Mouse (Mus musculus) layer of hippocampus, adult 11-12 months (tissue): Measurements from ENCODE around the gene Krtap4-16.
"Not testable (repeated sequence)": the region's sequence is repeated elsewhere in the genome, so short reads cannot be mapped to it uniquely, and the experiment has no call there.

Source experiments
- DNase-seq: peaks from one replicate; pipeline ENCODE4 v3.0.0; 2022; ENCODE audit warnings: low spot score

The Krtap4-16 gene

DNA sequence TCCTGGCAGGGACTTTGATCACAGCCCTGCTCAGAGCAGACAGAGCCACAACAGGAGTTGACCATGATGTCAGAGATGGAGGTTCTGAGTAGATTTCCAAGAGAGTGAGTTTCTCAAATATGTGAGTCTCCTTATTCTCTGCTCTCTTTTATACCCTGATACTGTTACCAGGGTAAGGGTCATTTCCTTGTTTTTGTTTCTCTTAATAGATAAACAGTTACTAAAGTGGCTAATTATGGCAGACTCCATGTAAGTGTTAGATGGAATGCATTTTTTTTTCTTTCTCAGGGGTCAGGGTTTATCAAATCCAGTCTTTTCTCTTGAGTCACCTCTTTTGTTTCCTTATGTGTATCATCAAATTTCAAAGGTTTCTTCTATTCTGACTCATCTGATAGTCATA lies at the start of gene Krtap4-16:
Gene Krtap4-16 (minus strand): TSS at position 101 of the 400 bp plus-strand sequence.
- DNase-seq, result no peak

DNA sequence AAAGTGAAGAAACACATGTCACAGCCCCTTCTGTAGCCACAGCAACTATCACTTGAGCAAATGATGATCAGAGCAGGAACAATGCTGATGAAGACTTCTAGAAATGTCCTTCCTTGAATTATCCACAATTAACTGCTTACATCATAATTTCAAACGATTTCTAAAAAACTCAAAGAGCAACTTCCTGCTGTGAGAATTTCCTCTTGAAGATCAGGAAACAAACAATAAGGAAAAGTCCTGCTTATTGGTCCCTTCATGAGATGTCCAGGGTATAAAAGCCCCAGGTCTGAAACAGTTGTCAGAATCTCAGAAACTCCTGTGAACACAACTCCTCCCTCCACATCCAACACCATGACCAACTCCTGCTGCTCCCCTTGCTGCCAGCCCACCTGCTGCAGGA lies 27.5 kb upstream of the Krtap4-16 start, which contains the start of gene Gm11567:
Gene Gm11567 (plus strand): TSS at position 301 of the 400 bp plus-strand sequence.
- DNase-seq, result not testable (repeated sequence)

DNA sequence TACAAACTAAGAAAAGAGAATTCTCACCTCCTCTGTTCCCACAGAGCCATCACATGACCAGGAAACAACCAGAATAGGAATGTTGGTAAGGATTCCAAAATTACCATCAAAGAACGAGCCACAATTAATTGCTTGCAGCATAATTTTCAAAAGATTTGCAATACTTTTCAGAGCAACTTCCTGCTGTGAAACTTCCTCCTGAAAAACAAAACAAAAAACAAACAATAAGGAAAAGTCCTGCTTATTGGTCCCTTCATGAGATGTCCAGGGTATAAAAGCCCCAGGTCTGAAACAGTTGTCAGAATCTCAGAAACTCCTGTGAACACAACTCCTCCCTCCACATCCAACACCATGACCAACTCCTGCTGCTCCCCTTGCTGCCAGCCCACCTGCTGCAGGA lies 21.7 kb upstream of the Krtap4-16 start, which contains the start of gene Krtap9-1:
Gene Krtap9-1 (plus strand): TSS at position 301 of the 400 bp plus-strand sequence.
- not testable (repeated sequence) for DNase-seq

DNA sequence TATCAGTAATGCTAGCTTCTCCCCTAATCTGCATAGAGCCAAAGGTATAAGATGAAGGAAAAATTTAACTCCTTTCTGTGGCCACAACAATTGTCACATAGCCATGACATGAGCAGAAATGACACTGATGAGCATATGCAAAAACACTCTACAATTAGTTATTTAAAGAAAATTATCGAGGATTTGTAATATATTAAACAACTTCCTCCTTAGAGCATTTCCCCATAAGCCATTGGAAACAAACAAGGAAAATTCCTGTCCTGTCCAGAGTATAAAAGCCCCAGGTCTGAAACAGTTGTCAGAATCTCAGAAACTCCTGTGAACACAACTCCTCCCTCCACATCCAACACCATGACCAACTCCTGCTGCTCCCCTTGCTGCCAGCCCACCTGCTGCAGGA lies 12.8 kb upstream of the Krtap4-16 start, which contains the start of gene Gm11559:
Gene Gm11559 (plus strand): TSS at position 301 of the 400 bp plus-strand sequence.
- DNase-seq, result not testable (repeated sequence)

DNA sequence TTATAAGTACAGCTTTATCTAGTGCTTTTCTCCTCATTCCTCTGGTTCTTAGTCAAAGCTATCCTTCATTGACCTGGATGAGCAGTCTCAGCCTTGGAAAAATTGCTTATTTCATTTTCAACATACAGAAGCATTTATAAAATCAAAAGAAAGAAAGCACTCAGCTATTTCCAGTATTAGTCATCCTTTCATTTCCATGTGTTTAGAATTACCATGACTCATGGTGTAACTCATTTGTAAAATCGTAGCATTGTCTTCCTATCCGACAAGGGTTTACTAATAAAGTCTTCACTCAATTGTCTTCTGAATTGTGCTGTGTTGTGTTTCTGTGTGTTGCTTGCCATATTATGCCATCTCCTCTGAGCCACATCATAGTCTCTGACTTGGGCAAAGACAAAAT lies 7.4 kb upstream of the Krtap4-16 start:
- DNase-seq, result no peak

DNA sequence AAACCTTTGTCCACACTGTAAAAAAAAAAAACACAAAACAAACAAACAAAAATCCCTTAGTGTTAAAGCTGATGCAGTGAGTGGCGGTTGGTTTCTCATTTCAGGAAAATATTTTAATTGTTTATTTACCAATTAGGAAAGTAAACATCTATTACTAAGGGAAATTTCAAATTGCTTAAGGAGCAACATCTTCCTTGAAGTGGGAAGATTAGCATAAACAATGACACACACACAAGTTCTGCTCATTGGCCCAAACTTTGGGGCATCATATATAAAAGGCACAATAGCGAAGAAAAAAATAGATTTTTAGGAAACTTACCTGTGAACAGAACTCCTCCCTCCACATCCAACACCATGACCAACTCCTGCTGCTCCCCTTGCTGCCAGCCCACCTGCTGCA lies 6.2 kb upstream of the Krtap4-16 start, which contains the start of gene Gm11568:
Gene Gm11568 (plus strand): TSS at position 301 of the 400 bp plus-strand sequence.
- no peak for DNase-seq

DNA sequence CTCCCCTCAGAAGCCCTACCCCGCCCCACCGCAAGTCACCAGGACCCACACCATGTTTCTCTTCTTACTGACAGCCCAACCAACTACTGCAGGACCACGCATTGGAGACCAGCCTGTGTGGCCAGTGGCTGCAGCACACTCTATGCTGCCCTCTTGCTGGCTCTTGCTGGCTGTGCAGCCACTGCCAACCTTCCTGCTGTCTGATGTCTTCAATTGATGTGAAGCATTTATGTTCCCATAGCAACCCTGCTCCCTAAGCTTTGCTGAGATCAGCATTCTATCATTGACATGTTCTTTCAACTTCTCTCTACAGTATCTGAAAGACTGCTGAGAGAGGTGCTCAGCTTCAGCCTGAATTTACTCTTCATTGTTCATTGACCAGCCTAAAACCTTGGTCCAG lies 2.7 kb upstream of the Krtap4-16 start:
- no peak for DNase-seq

DNA sequence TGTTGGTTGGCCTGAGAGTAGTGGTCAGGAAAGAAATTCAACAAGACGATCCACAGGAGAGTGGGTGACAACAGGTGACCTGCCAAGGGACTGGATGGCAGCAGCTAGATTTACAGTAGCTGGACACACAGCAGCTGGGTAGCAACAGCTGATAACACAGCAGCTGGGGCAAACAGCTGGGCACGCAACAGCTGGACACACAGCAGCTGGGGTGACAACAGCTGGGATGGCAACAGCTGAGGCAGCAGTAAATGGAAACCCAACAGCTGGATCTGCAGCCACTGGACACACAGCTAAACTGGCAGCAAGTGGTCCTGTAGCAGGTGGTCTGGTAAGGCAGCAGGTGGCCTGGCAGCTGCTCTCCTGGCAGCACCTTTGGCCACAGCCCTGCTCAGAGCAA lies 4.7 kb downstream of the Krtap4-16 start:
- DNase-seq, result no peak

DNA sequence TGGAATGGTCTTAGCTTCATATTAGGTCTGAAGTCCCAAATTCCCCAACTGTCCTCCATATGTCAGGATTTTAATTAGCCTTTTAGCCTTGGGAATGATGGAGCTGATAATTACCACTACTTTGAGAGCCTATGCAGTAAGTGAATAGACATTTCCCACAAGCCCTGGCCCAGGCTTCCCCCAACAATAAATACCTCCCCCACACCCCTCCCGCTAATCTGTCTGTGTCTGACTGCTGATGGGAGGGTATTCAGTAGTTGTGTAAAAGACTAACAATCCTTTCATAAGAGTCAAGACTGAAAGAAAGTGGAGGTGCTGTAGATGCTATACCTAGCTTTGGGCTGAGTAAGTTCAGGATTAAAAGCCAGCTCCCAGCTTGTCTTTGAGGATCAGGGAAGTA lies 9.2 kb downstream of the Krtap4-16 start:
- no peak for DNase-seq

DNA sequence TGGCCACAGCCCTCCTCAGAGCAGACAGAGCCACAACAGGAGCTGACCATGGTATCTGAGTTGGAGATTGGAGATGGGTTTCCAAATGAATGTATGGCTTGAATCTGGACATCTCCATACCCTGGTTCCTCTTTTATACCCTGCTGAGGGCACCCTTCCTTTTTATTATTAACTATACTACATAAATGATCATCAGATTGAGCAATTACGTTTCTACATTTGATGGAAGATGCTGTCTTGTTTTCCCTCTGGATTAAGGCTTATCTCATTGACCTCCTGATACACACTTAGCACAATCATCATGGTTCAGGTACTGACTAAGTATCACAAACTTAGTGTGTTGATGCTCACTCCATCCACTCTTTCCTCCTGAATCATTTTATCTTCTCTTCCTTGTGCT lies 13.4 kb downstream of the Krtap4-16 start, which contains the start of gene 2300003K06Rik:
Gene 2300003K06Rik (minus strand): TSS at position 101 of the 400 bp plus-strand sequence.
- DNase-seq, result no peak

DNA sequence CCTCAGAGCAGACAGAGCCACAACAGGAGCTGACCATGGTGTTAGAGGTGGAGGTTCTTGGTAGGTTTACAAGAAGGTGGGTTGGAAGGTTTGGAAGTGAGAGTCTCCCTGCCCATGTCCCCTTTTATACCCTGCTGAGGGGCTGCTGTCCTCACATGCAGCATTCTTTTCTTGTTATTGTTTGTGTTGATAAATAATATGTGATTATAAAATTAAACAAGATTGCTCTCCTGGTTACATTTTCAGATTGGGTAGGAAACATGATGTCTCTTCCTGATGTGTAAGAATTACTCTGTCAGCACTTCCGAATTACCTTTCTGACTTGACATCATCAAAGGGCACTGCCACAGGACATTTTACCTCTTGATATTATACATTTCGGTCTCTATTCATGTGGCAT lies 35.8 kb downstream of the Krtap4-16 start, which contains the start of gene Gm11564:
Gene Gm11564 (minus strand): TSS at position 101 of the 400 bp plus-strand sequence.
- not testable (repeated sequence) for DNase-seq

DNA sequence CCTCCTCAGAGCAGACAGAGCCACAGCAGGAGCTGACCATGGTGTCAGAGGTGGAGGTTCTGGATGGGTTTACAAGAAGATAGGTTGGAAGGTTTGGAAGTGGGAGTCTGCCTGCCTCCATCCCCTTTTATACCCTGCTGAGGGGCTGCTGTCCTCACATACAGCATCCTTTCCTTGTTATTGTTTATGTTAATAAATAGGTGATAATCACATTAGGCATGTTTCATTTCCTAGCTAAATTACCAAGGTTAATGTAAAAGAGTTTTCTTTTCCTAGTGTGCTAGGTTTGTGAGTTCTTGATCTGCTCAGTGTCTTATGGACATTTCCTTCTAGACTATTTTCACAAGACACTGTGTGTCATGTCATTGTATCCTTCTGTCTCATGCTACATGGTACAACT lies 41.6 kb downstream of the Krtap4-16 start, which contains the start of gene Krtap4-13:
Gene Krtap4-13 (minus strand): TSS at position 101 of the 400 bp plus-strand sequence.
- not testable (repeated sequence) for DNase-seq

DNA sequence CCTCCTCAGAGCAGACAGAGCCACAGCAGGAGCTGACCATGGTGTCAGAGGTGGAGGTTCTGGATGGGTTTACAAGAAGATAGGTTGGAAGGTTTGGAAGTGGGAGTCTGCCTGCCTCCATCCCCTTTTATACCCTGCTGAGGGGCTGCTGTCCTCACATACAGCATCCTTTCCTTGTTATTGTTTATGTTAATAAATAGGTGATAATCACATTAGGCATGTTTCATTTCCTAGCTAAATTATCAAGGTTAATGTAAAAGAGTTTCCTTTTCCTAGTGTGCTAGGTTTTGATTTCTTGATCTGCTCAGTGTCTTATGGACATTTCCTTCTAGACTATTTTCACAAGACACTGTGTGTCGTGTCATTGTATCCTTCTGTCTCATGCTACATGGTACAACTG lies 47.1 kb downstream of the Krtap4-16 start, which contains the start of gene Gm11554:
Gene Gm11554 (minus strand): TSS at position 101 of the 400 bp plus-strand sequence.
- DNase-seq, result not testable (repeated sequence)
